In genomic region chr9:86814340-86814739, GRCm38 (mm10) we compare ENCODE assay signal across 25 mouse cellular contexts.
A peak's percentile ranks its signal among the peaks of the same experiment; 100 is the strongest.
DNase-seq lines count a peak whose midpoint lies in the region; ATAC-seq lines count a peak whose summit lies in the region.
"Had no signal": no experiment of that assay in that cellular context is flagged by ENCODE, and none has a peak within 500 bp of the region (broad histone marks: within the 10 kb centered on the region; RNA-seq: fewer than 3 reads in every experiment).

No protein-coding gene starts in this region.

- H3K9ac ChIP-seq in midbrain, embryonic 11.5 days (ENCODE audit: low read length), result no peak overlapping the region
- H3K9ac ChIP-seq in midbrain, embryonic 15.5 days, result no peak overlapping the region
- H3K9ac ChIP-seq: embryonic facial prominence, embryonic 12.5 days; forebrain, embryonic 13.5 days; forebrain, embryonic 15.5 days; forebrain, postnatal 0 days had no signal

- no peak overlapping the region for H3K27ac ChIP-seq in midbrain, embryonic 11.5 days (ENCODE audit: low read depth, low read length)
- H3K27ac ChIP-seq in midbrain, embryonic 15.5 days, result no peak overlapping the region
- H3K27ac ChIP-seq: embryonic facial prominence, embryonic 10.5 days; embryonic facial prominence, embryonic 12.5 days; forebrain, embryonic 13.5 days; forebrain, embryonic 15.5 days had no signal

- H3K4me3 ChIP-seq in midbrain, embryonic 11.5 days (ENCODE audit: low read depth, low read length), result no peak overlapping the region
- no peak overlapping the region for H3K4me3 ChIP-seq in midbrain, embryonic 15.5 days
- H3K4me3 ChIP-seq: embryonic facial prominence, embryonic 10.5 days; embryonic facial prominence, embryonic 12.5 days; forebrain, embryonic 13.5 days; forebrain, embryonic 15.5 days had no signal

- peak; percentile 42; the same call in 1 of the 2 replicates for ATAC-seq in frontal cortex, adult (ENCODE audit: low TSS enrichment)
- no peak for ATAC-seq in midbrain, embryonic 11.5 days (ENCODE audit: low FRiP score)
- no peak for ATAC-seq in midbrain, embryonic 15.5 days (replicated peaks)
- ATAC-seq: activated CD4-positive, CD25-positive, alpha-beta regulatory T cell, adult 4 months; CD4-positive, CD25-positive, alpha-beta regulatory T cell, adult 4 months; forebrain, embryonic 13.5 days; forebrain, embryonic 15.5 days; forebrain, postnatal 0 days; Patski had no signal

- WGBS in midbrain, embryonic 11.5 days, result 73% methylated on average over 6 of the region's 6 CpGs
- WGBS in midbrain, embryonic 15.5 days, result 65% methylated on average over 6 of the region's 6 CpGs

- H3K9me3 ChIP-seq in midbrain, embryonic 11.5 days (ENCODE audit: control insufficient read depth, low read length), result no peaks in the 10 kb centered on the region
- no peaks in the 10 kb centered on the region for H3K9me3 ChIP-seq in midbrain, embryonic 15.5 days
- H3K9me3 ChIP-seq: embryonic facial prominence, embryonic 10.5 days; embryonic facial prominence, embryonic 12.5 days; forebrain, embryonic 13.5 days; forebrain, embryonic 15.5 days had no signal

- no peaks in the 10 kb centered on the region for H3K36me3 ChIP-seq in midbrain, embryonic 11.5 days (ENCODE audit: control insufficient read depth, insufficient read depth, low read length)
- H3K36me3 ChIP-seq in midbrain, embryonic 15.5 days (replicated peaks), result 0 out of 2 replicates have a peak, but pooled peaks cover 2% of the 10 kb centered on the region
- H3K36me3 ChIP-seq: embryonic facial prominence, embryonic 10.5 days; embryonic facial prominence, embryonic 12.5 days had no signal

- H3K27me3 ChIP-seq in midbrain, embryonic 11.5 days (ENCODE audit: control insufficient read depth, insufficient read depth, low read length), result no peaks in the 10 kb centered on the region
- no peaks in the 10 kb centered on the region for H3K27me3 ChIP-seq in midbrain, embryonic 15.5 days (replicated peaks)
- H3K27me3 ChIP-seq: CH12.LX; embryonic facial prominence, embryonic 12.5 days; forebrain, embryonic 13.5 days; forebrain, embryonic 15.5 days had no signal

- no peak for DNase-seq in frontal cortex, postnatal 25 days (ENCODE audit: low spot score in 2 of 2)
- DNase-seq in midbrain, embryonic 11.5 days (ENCODE audit: low spot score, missing footprints), result peak; percentile 80
- DNase-seq in ES-CJ7 (ENCODE audit: low read depth, low spot score) (peak; percentile 48), ZHBTc4 (ENCODE audit: low read depth, low spot score) (peak; percentile 46), MN1 (ENCODE audit: low spot score) (no peak)
- no peak for DNase-seq in thymus, postnatal 14 days
- DNase-seq: adrenal gland, postnatal 10 days; adrenal gland, postnatal 25 days; B cell, adult 2 months; cerebellum, adult 11-12 months; cerebellum, adult 2 months; cerebellum, adult 9-10 months; cerebellum, postnatal 10 days; cerebellum, postnatal 25 days; forebrain, postnatal 0 days had no signal

- H3K4me2 ChIP-seq in midbrain, embryonic 11.5 days, result no peak overlapping the region
- H3K4me2 ChIP-seq in midbrain, embryonic 15.5 days, result no peak overlapping the region
- H3K4me2 ChIP-seq: embryonic facial prominence, embryonic 12.5 days; forebrain, embryonic 13.5 days; forebrain, embryonic 15.5 days had no signal

- peaks cover 5% of the 10 kb centered on the region; the same call in 1 of the 2 replicates for H3K4me1 ChIP-seq in midbrain, embryonic 11.5 days (ENCODE audit: control insufficient read depth, insufficient read depth, low read length)
- no peaks in the 10 kb centered on the region for H3K4me1 ChIP-seq in midbrain, embryonic 15.5 days
- H3K4me1 ChIP-seq: embryonic facial prominence, embryonic 12.5 days; forebrain, embryonic 15.5 days had no signal

Comparison
In these comparisons a context has a peak if more than half of its experiments do, and no peak if none do; other contexts are left out.
1. DNase-seq: peak in midbrain, embryonic 11.5 days (single experiment), ES-CJ7 (single experiment) and ZHBTc4 (single experiment); none in frontal cortex, postnatal 25 days (0 of 2), thymus, postnatal 14 days (single experiment) and MN1 (single experiment).